Mouse (Mus musculus) embryonic facial prominence, embryonic 15.5 days (tissue): ENCODE results near the gene Espl1. TPM values are rescaled to one million over a fixed set of nuclear protein-coding genes. Genes with fewer than 3 reads are reported as not detected.
A peak's percentile ranks its signal among the peaks of the same experiment; 100 is the strongest.

Experiments used
- ATAC-seq: fragments of 200-750 bp; cut with Nextera tagmentation; 2 replicates; pipeline ENCODE4 v1.8.0; 2017; ENCODE audit warnings: low read depth, moderate TSS enrichment; ENCODE audit not compliant: insufficient number of reproducible peaks, low FRiP score, low TSS enrichment
- H3K27ac ChIP-seq: fragments of 300-500 bp; sonication (generic); replicated peaks from 2 replicates; pipeline ENCODE4 v1.5.1; 2015; ENCODE audit warnings: mild to moderate bottlenecking, inconsistent platforms
- H3K27me3 ChIP-seq: fragments of 300-500 bp; sonication (generic); 2 replicates; pipeline ENCODE4 v1.6.1; 2015; ENCODE audit warnings: inconsistent platforms
- H3K36me3 ChIP-seq: fragments of 300-500 bp; sonication (generic); 2 replicates; pipeline ENCODE4 v1.6.1; 2015; ENCODE audit warnings: mild to moderate bottlenecking, inconsistent platforms
- H3K4me1 ChIP-seq: fragments of 300-500 bp; sonication (generic); 2 replicates; pipeline ENCODE4 v1.6.1; 2015; ENCODE audit warnings: inconsistent platforms
- H3K4me2 ChIP-seq: fragments of 300-500 bp; sonication (generic); replicated peaks from 2 replicates; pipeline ENCODE4 v1.6.1; 2015; ENCODE audit warnings: mild to moderate bottlenecking, inconsistent platforms
- H3K4me3 ChIP-seq: fragments of 300-500 bp; sonication (generic); replicated peaks from 2 replicates; pipeline ENCODE4 v1.5.1; 2015; ENCODE audit warnings: mild to moderate bottlenecking, inconsistent platforms
- H3K9ac ChIP-seq: fragments of 300-500 bp; sonication (generic); 2 replicates; pipeline ENCODE4 v1.6.1; 2015; ENCODE audit warnings: inconsistent platforms
- H3K9me3 ChIP-seq: fragments of 300-500 bp; sonication (generic); replicated peaks from 2 replicates; pipeline ENCODE4 v1.6.1; 2016; ENCODE audit warnings: inconsistent platforms
- WGBS: fragments of 180-500 bp; shearing (Covaris S2); methylation state at CpG from one replicate; pipeline ENCODE4 v1.1.7; 2015; 5-methylcytosine and 5-hydroxymethylcytosine counted together
- polyA plus RNA-seq: library from polyadenylated mRNA; unstranded; fragments of >200 nt; fragmentation: Nextera tagmentation; extraction: Ambion mirVana; gene quantifications from 2 replicates; pipeline ENCODE4 v1.2.1, GENCODE M21; 2015

The Espl1 gene
- polyA plus RNA-seq, 1 experiment from 2014 or later, result 24.5 TPM

DNA sequence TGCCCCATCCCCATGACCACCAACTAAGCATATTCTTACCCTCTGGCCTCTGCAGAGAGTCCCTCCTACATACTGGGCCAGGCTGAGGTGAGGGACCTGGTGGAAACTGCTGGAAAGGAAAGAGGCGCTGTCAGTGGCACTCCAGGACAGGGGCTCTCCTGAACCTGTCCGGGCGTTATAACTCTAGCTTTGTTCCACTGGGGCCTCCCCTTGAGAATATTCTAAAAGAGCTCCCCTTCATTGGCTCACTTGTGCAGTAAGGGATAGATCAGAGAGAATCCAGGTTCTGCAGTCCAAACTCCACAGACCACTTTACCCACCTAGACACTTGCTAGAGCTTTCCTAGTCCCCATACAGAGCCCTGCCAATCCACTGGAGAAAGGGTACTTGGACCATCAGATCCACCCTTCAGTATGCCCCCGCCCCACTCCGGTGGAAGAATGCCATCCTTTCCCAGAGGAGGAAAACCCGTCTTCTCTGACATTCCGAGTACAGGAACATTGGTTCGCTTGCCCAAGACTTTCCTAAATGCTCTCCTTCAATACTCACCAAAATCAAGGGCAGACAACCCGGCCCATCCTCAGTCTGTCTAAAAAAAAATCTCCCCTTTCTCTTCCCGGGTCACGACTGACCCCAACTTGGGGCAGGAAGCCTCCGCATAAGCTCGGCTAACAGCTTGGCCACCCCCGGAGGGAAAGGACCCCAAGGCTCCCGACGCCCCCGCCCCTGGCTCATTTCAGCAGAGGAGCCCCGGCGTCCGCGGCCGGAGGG lies 39.5 kb upstream of the Espl1 start:
- Histone ChIP-seq H3K4me3 (peak overlapping the region; percentile 79), H3K4me1 (peaks cover 78% of the 10 kb centered on the region), H3K27me3 (no peaks in the 10 kb centered on the region), H3K9me3 (no peaks in the 10 kb centered on the region), H3K27ac (peak overlapping the region; percentile 99), H3K36me3 (peaks cover 21% of the 10 kb centered on the region), H3K9ac (peak overlapping the region; percentile 93), H3K4me2 (peak overlapping the region; percentile 87)
- WGBS, result 3% methylated on average over 22 of the region's 22 CpGs
- ATAC-seq, result no peak

GRCm38 (mm10) chr15:102257202-102258075 lies 38.6 kb upstream of the Espl1 start, which contains the start of gene Rarg:
Rarg (minus strand) TSS chr15:102257517.
- Histone ChIP-seq H3K27me3 (no peaks in the 10 kb centered on the region), H3K4me3 (peak within 1 kb of the TSS; percentile 79), H3K4me2 (peak within 1 kb of the TSS; percentile 87), H3K27ac (peak within 1 kb of the TSS; percentile 99), H3K9ac (peak within 1 kb of the TSS; percentile 93), H3K9me3 (no peaks in the 10 kb centered on the region), H3K4me1 (peaks cover 78% of the 10 kb centered on the region), H3K36me3 (peaks cover 13% of the 10 kb centered on the region)
- under 1% methylated on average over 39 of the region's 46 CpGs for WGBS
- ATAC-seq, result peak; percentile 68

- peaks cover 7% of the 10 kb centered on the region for H3K36me3 ChIP-seq
- peaks cover 79% of the 10 kb centered on the region for H3K4me1 ChIP-seq
- peak; percentile 61 for ATAC-seq
- H3K27me3 ChIP-seq, result no peaks in the 10 kb centered on the region
- H3K4me2 ChIP-seq, result peak overlapping the region; percentile 87
- WGBS, result 2% methylated on average over 12 of the region's 12 CpGs
- no peaks in the 10 kb centered on the region for H3K9me3 ChIP-seq
- peak overlapping the region; percentile 23; the same call in 1 of the 2 replicates for H3K9ac ChIP-seq
- peak overlapping the region; percentile 79 for H3K4me3 ChIP-seq
- peak overlapping the region; percentile 99 for H3K27ac ChIP-seq
These were observed 38.0 kb upstream of the Espl1 start for GRCm38 (mm10) chr15:102258076-102258470.

- no peaks in the 10 kb centered on the region for H3K9me3 ChIP-seq
- H3K4me3 ChIP-seq, result peak overlapping the region; percentile 79
- no peaks in the 10 kb centered on the region for H3K27me3 ChIP-seq
- WGBS, result 5% methylated on average over 11 of the region's 11 CpGs
- peaks cover 4% of the 10 kb centered on the region; the same call in 1 of the 2 replicates for H3K36me3 ChIP-seq
- peak; percentile 66 for ATAC-seq
- H3K27ac ChIP-seq, result peak overlapping the region; percentile 99
- H3K4me1 ChIP-seq, result peaks cover 78% of the 10 kb centered on the region
- H3K4me2 ChIP-seq, result peak overlapping the region; percentile 87
- H3K9ac ChIP-seq, result no peak overlapping the region
These were observed 37.3 kb upstream of the Espl1 start for GRCm38 (mm10) chr15:102258581-102259253.

GRCm38 (mm10) chr15:102262582-102262981 lies 33.5 kb upstream of the Espl1 start:
- no peak overlapping the region for H3K9ac ChIP-seq
- 0 out of 2 replicates have a peak overlapping the region, but pooled peaks have one; percentile 13 for H3K4me2 ChIP-seq

DNA sequence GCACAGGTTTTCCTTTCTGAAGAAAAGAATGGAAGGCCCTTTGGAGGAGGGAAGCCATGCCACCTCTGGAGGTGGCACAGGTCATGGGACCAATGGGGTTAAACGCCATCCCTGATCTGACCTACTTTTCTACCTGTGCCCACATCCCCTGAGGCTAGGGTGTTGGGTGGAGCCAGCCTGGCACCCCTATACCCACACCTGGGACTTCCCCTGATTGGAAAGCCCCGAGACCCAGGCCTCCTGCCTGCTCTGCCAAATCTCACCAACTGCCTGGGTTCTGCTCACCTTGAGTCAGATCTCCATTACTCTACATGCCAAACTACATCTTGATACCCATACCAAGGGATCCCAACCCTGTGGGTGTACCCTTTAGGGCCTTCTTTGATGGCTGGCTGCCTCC lies 33.0 kb upstream of the Espl1 start:
- Histone ChIP-seq H3K36me3 (no peaks in the 10 kb centered on the region), H3K4me1 (peaks cover 44% of the 10 kb centered on the region), H3K4me3 (no peak overlapping the region), H3K9me3 (no peaks in the 10 kb centered on the region), H3K9ac (no peak overlapping the region), H3K4me2 (no peak overlapping the region), H3K27ac (peak overlapping the region; percentile 90), H3K27me3 (no peaks in the 10 kb centered on the region)
- 78% methylated on average over 2 of the region's 2 CpGs for WGBS
- no peak for ATAC-seq

More at GRCm38 (mm10) chr15:102262582-102262981, 33.5 kb upstream of the Espl1 start:
- H3K27ac ChIP-seq, result peak overlapping the region; percentile 90
- H3K36me3 ChIP-seq, result no peaks in the 10 kb centered on the region
- no peaks in the 10 kb centered on the region for H3K9me3 ChIP-seq
- WGBS, result 30% methylated on average over 7 of the region's 7 CpGs
- H3K27me3 ChIP-seq, result no peaks in the 10 kb centered on the region
- ATAC-seq, result no peak
- H3K4me1 ChIP-seq, result peaks cover 48% of the 10 kb centered on the region
- no peak overlapping the region for H3K4me3 ChIP-seq

GRCm38 (mm10) chr15:102265548-102265947 lies 30.5 kb upstream of the Espl1 start:
- Histone ChIP-seq H3K4me1 (peaks cover 29% of the 10 kb centered on the region), H3K9me3 (no peaks in the 10 kb centered on the region), H3K9ac (no peak overlapping the region), H3K27ac (no peak overlapping the region), H3K4me2 (no peak overlapping the region), H3K27me3 (no peaks in the 10 kb centered on the region), H3K4me3 (no peak overlapping the region), H3K36me3 (no peaks in the 10 kb centered on the region)
- WGBS, result 86% methylated on average over 5 of the region's 5 CpGs
- no peak for ATAC-seq

DNA sequence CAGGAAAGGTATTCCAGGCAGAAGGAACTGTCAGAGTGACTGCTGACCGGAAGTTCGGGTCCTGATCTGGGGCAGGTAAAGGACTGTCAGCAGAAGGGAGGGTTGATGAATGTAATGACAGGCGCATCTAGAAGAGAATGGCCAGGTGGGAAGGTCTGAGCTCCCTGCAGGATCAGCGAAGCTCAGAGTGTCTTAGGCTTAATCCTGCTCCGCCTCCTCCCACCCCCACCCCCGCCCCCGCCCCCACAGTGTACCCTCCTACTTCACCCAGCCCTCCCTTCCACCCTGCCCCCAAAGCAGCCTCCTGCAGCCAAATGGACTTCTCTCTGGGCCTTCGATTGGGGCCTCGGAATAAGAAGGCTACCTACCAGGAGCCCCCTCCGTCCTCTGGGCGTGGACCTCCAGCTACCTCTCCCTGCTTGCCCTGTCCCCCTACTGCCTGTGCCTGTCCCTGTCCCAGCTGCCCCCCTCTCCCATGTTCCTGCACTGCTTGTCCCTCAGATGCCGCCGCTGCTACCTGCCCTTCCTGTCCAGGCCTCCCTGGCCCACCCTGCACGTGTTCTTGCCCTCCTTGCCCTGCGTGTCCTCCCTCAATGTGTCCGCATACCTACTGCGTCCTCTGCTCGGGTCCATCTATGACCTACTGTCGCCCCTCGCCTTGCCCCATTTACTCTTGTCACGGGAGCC lies 25.6 kb upstream of the Espl1 start, which contains the start of gene Gm9918:
Gene Gm9918, plus strand, starts transcription at position 290 of the 687 bp plus-strand sequence.
- Histone ChIP-seq H3K9me3 (no peaks in the 10 kb centered on the region), H3K27me3 (no peaks in the 10 kb centered on the region), H3K27ac (peak within 1 kb of the TSS; percentile 34; the same call in 1 of the 2 replicates), H3K4me1 (peaks cover 15% of the 10 kb centered on the region), H3K4me3 (peak within 1 kb of the TSS; percentile 34), H3K4me2 (peak within 1 kb of the TSS; percentile 58), H3K9ac (no peak within 1 kb of the TSS), H3K36me3 (no peaks in the 10 kb centered on the region)
- 9% methylated on average over 18 of the region's 21 CpGs for WGBS
- ATAC-seq, result peak; percentile 58; the same call in 1 of the 2 replicates

GRCm38 (mm10) chr15:102271441-102271840 lies 24.6 kb upstream of the Espl1 start:
- Histone ChIP-seq H3K36me3 (no peaks in the 10 kb centered on the region), H3K4me2 (peak overlapping the region; percentile 58), H3K27ac (no peak overlapping the region), H3K4me1 (peaks cover 15% of the 10 kb centered on the region), H3K9me3 (no peaks in the 10 kb centered on the region), H3K9ac (no peak overlapping the region), H3K4me3 (peak overlapping the region; percentile 34), H3K27me3 (no peaks in the 10 kb centered on the region)
- ATAC-seq, result no peak
- 25% methylated on average over 3 of the region's 3 CpGs for WGBS

- 74% methylated on average over 6 of the region's 6 CpGs for WGBS
- Histone ChIP-seq H3K4me2 (no peak overlapping the region), H3K9me3 (no peaks in the 10 kb centered on the region), H3K36me3 (no peaks in the 10 kb centered on the region), H3K4me3 (no peak overlapping the region), H3K4me1 (peaks cover 21% of the 10 kb centered on the region), H3K9ac (no peak overlapping the region), H3K27ac (0 out of 2 replicates have a peak overlapping the region, but pooled peaks have one; percentile 22), H3K27me3 (no peaks in the 10 kb centered on the region)
- ATAC-seq, result no peak
These were observed 21.9 kb upstream of the Espl1 start for GRCm38 (mm10) chr15:102273982-102274716.
